ENCODE assay signal across 18 mouse cellular contexts in the genomic region with DNA sequence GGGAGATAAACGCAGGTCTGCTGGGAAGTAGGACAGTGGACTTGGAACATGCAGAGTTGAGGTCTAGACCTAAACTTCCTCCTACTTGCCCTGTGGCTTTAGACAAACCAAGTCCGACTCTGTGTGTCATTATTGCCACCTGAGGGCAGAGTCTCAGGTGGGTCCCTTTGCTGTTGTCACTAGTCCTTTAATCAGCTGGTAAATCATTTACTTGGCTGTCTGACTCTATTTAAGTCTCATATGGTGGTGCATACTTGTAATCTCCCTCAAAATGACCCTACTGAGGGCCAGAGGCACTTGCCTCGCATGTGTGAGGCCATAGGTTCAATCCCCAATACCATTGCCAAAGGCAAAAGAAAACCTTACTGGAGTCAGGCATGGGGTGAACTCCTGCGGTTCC.
"Had no signal": no experiment of that assay in that cellular context is flagged by ENCODE, and none has a peak within 500 bp of the region (broad histone marks: within the 10 kb centered on the region; RNA-seq: fewer than 3 reads in every experiment).

No protein-coding gene starts in this region.

- H3K9me3 ChIP-seq: neural tube, embryonic 15.5 days had no signal

- H3K4me3 ChIP-seq: midbrain, embryonic 10.5 days; midbrain, embryonic 12.5 days; myocyte; neural tube, embryonic 13.5 days; neural tube, embryonic 15.5 days had no signal

- H3K9ac ChIP-seq: lung, embryonic 14.5 days; midbrain, embryonic 12.5 days; neural tube, embryonic 13.5 days; neural tube, embryonic 15.5 days had no signal

- H3K36me3 ChIP-seq: midbrain, embryonic 10.5 days; midbrain, embryonic 12.5 days; neural tube, embryonic 13.5 days; neural tube, embryonic 15.5 days had no signal

- H3K27me3 ChIP-seq: midbrain, embryonic 12.5 days; neural tube, embryonic 13.5 days; neural tube, embryonic 15.5 days had no signal

- H3K4me2 ChIP-seq: lung, embryonic 14.5 days; midbrain, embryonic 12.5 days; neural tube, embryonic 13.5 days; neural tube, embryonic 15.5 days had no signal

- DNase-seq: lung, adult 18-20 months; lung, embryonic 14.5 days; lung, postnatal 10 days; lung, postnatal 4 days; midbrain, embryonic 14.5 days; right cerebral cortex, adult 18-20 months; right cerebral cortex, postnatal 25 days; right cerebral cortex, postnatal 4 days; spleen, adult 18-20 months; thymus, adult 18-20 months; thymus, postnatal 14 days; thymus, postnatal 36 days had no signal

- H3K27ac ChIP-seq: midbrain, embryonic 12.5 days; neural tube, embryonic 13.5 days; neural tube, embryonic 15.5 days had no signal

- ATAC-seq: midbrain, embryonic 16.5 days had no signal

- H3K4me1 ChIP-seq: neural tube, embryonic 15.5 days had no signal
